Mouse (Mus musculus): ENCODE measurements at regions not wholly inside any gene's neighbourhood (a gene's known extent, or its start where the extent isn't known, plus 50 kb on each side); places are given as distances from the start of the nearest gene placed in this dataset.

DNA sequence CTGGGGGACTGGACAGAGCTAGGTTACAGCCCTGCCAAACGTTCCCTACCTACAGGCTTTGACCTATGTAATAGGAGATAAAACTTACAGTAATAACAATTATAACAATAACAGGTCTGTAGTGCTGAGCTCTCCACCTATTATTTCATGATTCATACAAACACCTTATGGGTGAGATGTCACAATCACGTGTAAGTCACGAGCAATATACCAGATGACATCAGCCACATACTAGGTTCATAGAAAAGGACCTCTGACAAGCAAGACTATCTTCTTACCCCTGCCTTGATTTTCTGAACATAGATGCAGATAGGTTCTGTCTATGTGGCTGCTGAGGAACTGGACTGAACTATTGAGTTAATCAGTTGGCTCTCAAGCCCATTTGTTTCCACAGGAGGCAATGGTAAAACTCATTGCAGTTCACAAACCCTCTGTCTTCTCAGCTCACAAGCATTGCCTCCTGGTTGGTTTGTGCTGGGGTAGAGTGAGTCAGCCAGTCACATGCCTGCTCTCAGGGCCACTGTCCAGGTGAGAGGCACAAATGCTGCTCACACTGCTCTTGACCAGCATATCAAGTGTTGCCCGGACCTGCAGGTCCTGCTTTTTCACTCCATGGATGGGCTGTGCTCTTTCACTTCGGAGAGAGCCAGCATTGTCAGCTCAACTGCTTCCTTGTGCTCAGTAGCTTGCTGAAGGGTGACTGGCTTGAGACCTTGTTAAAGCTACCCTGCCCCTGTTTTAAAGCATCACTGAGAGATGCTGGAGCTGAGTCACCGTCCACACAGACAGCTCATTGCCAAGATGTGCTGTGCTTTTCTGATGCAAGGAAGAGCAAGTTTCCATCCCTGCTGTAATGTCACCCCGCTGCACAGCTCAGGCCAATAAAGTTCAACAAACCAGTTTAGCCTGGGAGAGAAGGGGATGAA is 1275.9 kb downstream of the Gsdmc2 start:
- Histone ChIP-seq H3K27me3 (ENCODE audit: control insufficient read depth, insufficient read depth, insufficient read length) (no peaks in the 10 kb centered on the region), H3K36me3 (ENCODE audit: control insufficient read depth, insufficient read depth) (no peaks in the 10 kb centered on the region), H3ac (ENCODE audit: control insufficient read depth, insufficient read length) (no peak overlapping the region), H3K4me2 (ENCODE audit: low read depth) (peak overlapping the region; percentile 46), H3K4me3 (no peak overlapping the region), H3K79me2 (ENCODE audit: control insufficient read depth, insufficient read depth) (no peaks in the 10 kb centered on the region)
- TF ChIP-seq MAX (IDR thresholded peaks at IDR 0.05; ENCODE audit: low read depth) = peak; percentile 52
- no peak for TF ChIP-seq SRF (IDR thresholded peaks at IDR 0.05; ENCODE audit: control insufficient read depth, insufficient read length, low read depth)
- TF ChIP-seq REST (IDR thresholded peaks at IDR 0.05; ENCODE audit: insufficient read depth, insufficient read length) = no peak
- no peak for TF ChIP-seq POLR2AphosphoS2 (IDR thresholded peaks at IDR 0.05; ENCODE audit: insufficient read length, low read depth)
- peak in 1 of 3 experiments; percentile 38 for TF ChIP-seq MYOD1 (IDR thresholded peaks at IDR 0.05; ENCODE audit: control insufficient read depth in 1 of 3, insufficient read length in 2 of 3, low read depth in 2 of 3)
- no peak for TF ChIP-seq E2F4 (IDR thresholded peaks at IDR 0.05; ENCODE audit: insufficient read depth)
- TF ChIP-seq MYOG (IDR thresholded peaks at IDR 0.05; ENCODE audit: control insufficient read depth in 1 of 3, insufficient read depth in 1 of 3, insufficient read length in 2 of 3, low read depth in 2 of 3) = peak in 1 of 3 experiments; percentile 48
- TF ChIP-seq CEBPB (IDR thresholded peaks at IDR 0.05; ENCODE audit: insufficient read depth, poor library complexity, severe bottlenecking) = peak; percentile 100
- peak; percentile 83 for TF ChIP-seq USF1 (IDR thresholded peaks at IDR 0.05; ENCODE audit: low read depth)
- peak; percentile 43 for TF ChIP-seq POLR2A (IDR thresholded peaks at IDR 0.05; ENCODE audit: insufficient read length, low read depth)
- TF ChIP-seq TCF12 (IDR thresholded peaks at IDR 0.05; ENCODE audit: insufficient read depth, poor library complexity, severe bottlenecking) = no peak

DNA sequence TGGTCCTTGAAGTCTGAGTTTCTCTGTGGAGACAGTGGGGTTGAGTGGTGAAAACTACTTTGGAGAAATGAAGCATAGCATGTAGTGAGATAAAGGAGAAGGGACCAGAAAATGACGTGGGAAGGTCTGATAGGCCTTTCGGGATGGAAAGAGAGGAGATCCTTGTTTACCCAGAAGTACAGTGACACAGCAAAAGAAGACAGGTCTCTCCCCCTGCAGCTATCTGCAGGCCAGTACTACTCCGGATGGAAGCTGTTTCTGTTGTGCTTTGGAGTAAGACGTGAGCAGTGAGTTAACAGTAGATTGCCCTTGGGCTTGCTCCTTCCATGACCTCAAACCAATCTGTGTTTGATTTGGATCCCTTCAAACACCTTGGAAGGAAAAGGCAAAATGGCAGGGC is 1277.5 kb downstream of the Gsdmc2 start:
- H3ac ChIP-seq (ENCODE audit: control insufficient read depth, insufficient read length) = no peak overlapping the region
- H3K4me2 ChIP-seq (ENCODE audit: low read depth) = no peak overlapping the region
- no peak for TF ChIP-seq USF1 (IDR thresholded peaks at IDR 0.05; ENCODE audit: low read depth)
- no peak for TF ChIP-seq MAX (IDR thresholded peaks at IDR 0.05; ENCODE audit: low read depth)
- TF ChIP-seq E2F4 (IDR thresholded peaks at IDR 0.05; ENCODE audit: insufficient read depth) = no peak
- no peak for TF ChIP-seq POLR2AphosphoS2 (IDR thresholded peaks at IDR 0.05; ENCODE audit: insufficient read length, low read depth)
- TF ChIP-seq SRF (IDR thresholded peaks at IDR 0.05; ENCODE audit: control insufficient read depth, insufficient read length, low read depth) = no peak
- no peak for TF ChIP-seq MYOG (IDR thresholded peaks at IDR 0.05; ENCODE audit: control insufficient read depth in 1 of 3, insufficient read depth in 1 of 3, insufficient read length in 2 of 3, low read depth in 2 of 3)
- no peak for TF ChIP-seq TCF12 (IDR thresholded peaks at IDR 0.05; ENCODE audit: insufficient read depth, poor library complexity, severe bottlenecking)
- no peak for TF ChIP-seq MYOD1 (IDR thresholded peaks at IDR 0.05; ENCODE audit: control insufficient read depth in 1 of 3, insufficient read length in 2 of 3, low read depth in 2 of 3)
- TF ChIP-seq TCF3 (IDR thresholded peaks at IDR 0.05; ENCODE audit: insufficient read length, low read depth) = no peak
- TF ChIP-seq REST (IDR thresholded peaks at IDR 0.05; ENCODE audit: insufficient read depth, insufficient read length) = no peak
- TF ChIP-seq POLR2A (IDR thresholded peaks at IDR 0.05; ENCODE audit: insufficient read length, low read depth) = no peak
- TF ChIP-seq CEBPB (IDR thresholded peaks at IDR 0.05; ENCODE audit: insufficient read depth, poor library complexity, severe bottlenecking) = no peak
- no peaks in the 10 kb centered on the region for H3K79me2 ChIP-seq (ENCODE audit: control insufficient read depth, insufficient read depth)
- H3K36me3 ChIP-seq (ENCODE audit: control insufficient read depth, insufficient read depth) = no peaks in the 10 kb centered on the region
- H3K27me3 ChIP-seq (ENCODE audit: control insufficient read depth, insufficient read depth, insufficient read length) = no peaks in the 10 kb centered on the region
- H3K4me3 ChIP-seq = no peak overlapping the region

- no peak for TF ChIP-seq MYOD1 (IDR thresholded peaks at IDR 0.05; ENCODE audit: control insufficient read depth in 1 of 3, insufficient read length in 2 of 3, low read depth in 2 of 3)
- no peak for TF ChIP-seq SRF (IDR thresholded peaks at IDR 0.05; ENCODE audit: control insufficient read depth, insufficient read length, low read depth)
- TF ChIP-seq POLR2AphosphoS2 (IDR thresholded peaks at IDR 0.05; ENCODE audit: insufficient read length, low read depth) = no peak
- TF ChIP-seq E2F4 (IDR thresholded peaks at IDR 0.05; ENCODE audit: insufficient read depth) = no peak
- TF ChIP-seq TCF12 (IDR thresholded peaks at IDR 0.05; ENCODE audit: insufficient read depth, poor library complexity, severe bottlenecking) = no peak
- no peak for TF ChIP-seq TCF3 (IDR thresholded peaks at IDR 0.05; ENCODE audit: insufficient read length, low read depth)
- no peak for TF ChIP-seq MAX (IDR thresholded peaks at IDR 0.05; ENCODE audit: low read depth)
- no peak for TF ChIP-seq USF1 (IDR thresholded peaks at IDR 0.05; ENCODE audit: low read depth)
- no peak for TF ChIP-seq MYOG (IDR thresholded peaks at IDR 0.05; ENCODE audit: control insufficient read depth in 1 of 3, insufficient read depth in 1 of 3, insufficient read length in 2 of 3, low read depth in 2 of 3)
- TF ChIP-seq CEBPB (IDR thresholded peaks at IDR 0.05; ENCODE audit: insufficient read depth, poor library complexity, severe bottlenecking) = no peak
- no peaks in the 10 kb centered on the region for H3K36me3 ChIP-seq (ENCODE audit: control insufficient read depth, insufficient read depth)
- no peak overlapping the region for H3K4me2 ChIP-seq (ENCODE audit: low read depth)
- no peaks in the 10 kb centered on the region for H3K27me3 ChIP-seq (ENCODE audit: control insufficient read depth, insufficient read depth, insufficient read length)
- no peaks in the 10 kb centered on the region for H3K79me2 ChIP-seq (ENCODE audit: control insufficient read depth, insufficient read depth)
- H3K4me3 ChIP-seq = no peak overlapping the region
- H3ac ChIP-seq (ENCODE audit: control insufficient read depth, insufficient read length) = no peak overlapping the region
Observed at GRCm38 (mm10) chr15:62566106-62566511, 1278.9 kb downstream of the Gsdmc2 start.

GRCm38 (mm10) chr15:62533233-62533632 is 1311.7 kb downstream of the Gsdmc2 start:
- TF ChIP-seq MAX (IDR thresholded peaks at IDR 0.05; ENCODE audit: low read depth) = no peak
- TF ChIP-seq MYOD1 (IDR thresholded peaks at IDR 0.05; ENCODE audit: control insufficient read depth in 1 of 3, insufficient read length in 2 of 3, low read depth in 2 of 3) = no peak
- TF ChIP-seq POLR2AphosphoS2 (IDR thresholded peaks at IDR 0.05; ENCODE audit: insufficient read length, low read depth) = no peak
- TF ChIP-seq TCF12 (IDR thresholded peaks at IDR 0.05; ENCODE audit: insufficient read depth, poor library complexity, severe bottlenecking) = no peak
- no peak for TF ChIP-seq SRF (IDR thresholded peaks at IDR 0.05; ENCODE audit: control insufficient read depth, insufficient read length, low read depth)
- no peak for TF ChIP-seq CEBPB (IDR thresholded peaks at IDR 0.05; ENCODE audit: insufficient read depth, poor library complexity, severe bottlenecking)
- TF ChIP-seq E2F4 (IDR thresholded peaks at IDR 0.05; ENCODE audit: insufficient read depth) = no peak
- TF ChIP-seq USF1 (IDR thresholded peaks at IDR 0.05; ENCODE audit: low read depth) = no peak
- TF ChIP-seq REST (IDR thresholded peaks at IDR 0.05; ENCODE audit: insufficient read depth, insufficient read length) = no peak
- TF ChIP-seq POLR2A (IDR thresholded peaks at IDR 0.05; ENCODE audit: insufficient read length, low read depth) = no peak
- no peak for TF ChIP-seq TCF3 (IDR thresholded peaks at IDR 0.05; ENCODE audit: insufficient read length, low read depth)
- no peak for TF ChIP-seq MYOG (IDR thresholded peaks at IDR 0.05; ENCODE audit: control insufficient read depth in 1 of 3, insufficient read depth in 1 of 3, insufficient read length in 2 of 3, low read depth in 2 of 3)
- H3K79me2 ChIP-seq (ENCODE audit: control insufficient read depth, insufficient read depth) = no peaks in the 10 kb centered on the region
- no peaks in the 10 kb centered on the region for H3K27me3 ChIP-seq (ENCODE audit: control insufficient read depth, insufficient read depth, insufficient read length)
- no peak overlapping the region for H3ac ChIP-seq (ENCODE audit: control insufficient read depth, insufficient read length)
- no peak overlapping the region for H3K4me3 ChIP-seq
- H3K36me3 ChIP-seq (ENCODE audit: control insufficient read depth, insufficient read depth) = no peaks in the 10 kb centered on the region
- no peak overlapping the region for H3K4me2 ChIP-seq (ENCODE audit: low read depth)
